Comparison of ENCODE assay signal across 19 mouse cellular contexts in the genomic region with DNA sequence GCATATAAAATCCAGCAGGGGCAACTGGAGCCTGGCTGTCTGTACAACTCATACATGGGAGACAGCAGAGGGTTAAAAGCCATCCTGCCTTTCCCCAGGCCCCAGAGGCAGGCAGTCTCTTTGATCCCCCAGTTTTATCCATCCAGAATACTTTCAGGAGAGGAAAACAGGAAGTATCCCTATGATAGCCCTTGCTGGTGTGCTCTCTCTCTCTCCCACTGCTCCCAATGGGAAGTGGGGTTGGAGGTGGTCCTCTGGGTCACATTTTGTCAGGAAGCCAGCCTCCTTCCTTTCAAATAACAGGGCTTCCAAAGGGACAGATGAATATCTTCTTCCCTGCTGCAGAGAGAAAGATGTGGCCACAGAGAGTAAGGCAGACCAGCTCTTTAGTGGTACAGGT. TPM values are rescaled to one million over a fixed set of nuclear protein-coding genes. Genes with fewer than 3 reads are reported as not detected.
DNase-seq lines count a peak whose midpoint lies in the region; ATAC-seq and TF ChIP-seq lines count a peak whose summit lies in the region.
"Had no signal": no experiment of that assay in that cellular context is flagged by ENCODE, and none has a peak within 500 bp of the region (broad histone marks: within the 10 kb centered on the region; RNA-seq: fewer than 3 reads in every experiment).

No protein-coding gene starts in this region.

- no peaks in the 10 kb centered on the region for H3K9me3 ChIP-seq in heart, embryonic 10.5 days
- H3K9me3 ChIP-seq in liver, embryonic 11.5 days (ENCODE audit: control insufficient read depth, low read length) = no peaks in the 10 kb centered on the region
- no peaks in the 10 kb centered on the region for H3K9me3 ChIP-seq in intestine, embryonic 16.5 days (ENCODE audit: control insufficient read depth, low read length)
- H3K9me3 ChIP-seq: hindbrain, embryonic 12.5 days; limb, embryonic 15.5 days; neural tube, embryonic 12.5 days had no signal

- no peaks in the 10 kb centered on the region for H3K36me3 ChIP-seq in heart, embryonic 10.5 days
- H3K36me3 ChIP-seq in liver, embryonic 11.5 days (ENCODE audit: control insufficient read depth, insufficient read depth, low read length) = no peaks in the 10 kb centered on the region
- H3K36me3 ChIP-seq in intestine, embryonic 16.5 days (ENCODE audit: control insufficient read depth, insufficient read depth, low read length) = no peaks in the 10 kb centered on the region
- no peaks in the 10 kb centered on the region for H3K36me3 ChIP-seq in myocyte (ENCODE audit: control insufficient read depth, insufficient read depth)
- H3K36me3 ChIP-seq: hindbrain, embryonic 12.5 days; limb, embryonic 15.5 days; neural tube, embryonic 12.5 days had no signal

- no peak overlapping the region for H3K4me3 ChIP-seq in heart, embryonic 10.5 days
- H3K4me3 ChIP-seq in liver, embryonic 11.5 days (ENCODE audit: low read depth, low read length) = no peak overlapping the region
- no peak overlapping the region for H3K4me3 ChIP-seq in intestine, embryonic 16.5 days (ENCODE audit: low read length)
- H3K4me3 ChIP-seq in myocyte = no peak overlapping the region
- H3K4me3 ChIP-seq: hindbrain, embryonic 12.5 days; limb, embryonic 15.5 days; neural tube, embryonic 12.5 days had no signal

- H3K79me2 ChIP-seq in myocyte (ENCODE audit: control insufficient read depth, insufficient read depth) = no peaks in the 10 kb centered on the region

- no peak for TF ChIP-seq POLR2A in myocyte (IDR thresholded peaks at IDR 0.05; ENCODE audit: insufficient read length, low read depth)

- H3ac ChIP-seq in myocyte (ENCODE audit: control insufficient read depth, insufficient read length) = no peak overlapping the region

- H3K27ac ChIP-seq in heart, embryonic 10.5 days = peak overlapping the region; percentile 92
- peak overlapping the region; percentile 78 for H3K27ac ChIP-seq in liver, embryonic 11.5 days (ENCODE audit: low read depth, low read length)
- H3K27ac ChIP-seq in intestine, embryonic 16.5 days (ENCODE audit: low read length) = peak overlapping the region; percentile 73
- H3K27ac ChIP-seq: limb, embryonic 15.5 days; neural tube, embryonic 12.5 days had no signal

- peak overlapping the region; percentile 13; the same call in 1 of the 2 replicates for H3K9ac ChIP-seq in liver, embryonic 11.5 days (ENCODE audit: low read depth, low read length)
- H3K9ac ChIP-seq in intestine, embryonic 16.5 days (ENCODE audit: low read depth, low read length) = peak overlapping the region; percentile 30; the same call in 1 of the 2 replicates
- H3K9ac ChIP-seq: hindbrain, embryonic 12.5 days; limb, embryonic 15.5 days; neural tube, embryonic 12.5 days had no signal

- no peak for DNase-seq in heart, embryonic 10.5 days (ENCODE audit: low spot score)
- no peak for DNase-seq in heart, adult 8-10 months (ENCODE audit: low spot score)
- DNase-seq in liver, embryonic 11.5 days (ENCODE audit: low spot score) = no peak
- no peak for DNase-seq in liver
- no peak for DNase-seq in spleen, adult 12 weeks (ENCODE audit: low spot score)
- DNase-seq in layer of hippocampus, adult 9-10 months (ENCODE audit: low spot score) = no peak
- DNase-seq: cerebellum, adult 9-11 months; embryo, embryonic 11 days; gastrocnemius, postnatal 25 days; kidney, postnatal 14 days; layer of hippocampus, adult 9-11 months; spleen, adult 18-20 months; thymus, postnatal 36 days had no signal

- ATAC-seq in liver, embryonic 11.5 days (replicated peaks; ENCODE audit: low FRiP score) = no peak
- no peak for ATAC-seq in intestine, embryonic 16.5 days

- H3K4me2 ChIP-seq in liver, embryonic 11.5 days = no peak overlapping the region
- H3K4me2 ChIP-seq in intestine, embryonic 16.5 days (ENCODE audit: low read depth, low read length) = no peak overlapping the region
- peak overlapping the region; percentile 33 for H3K4me2 ChIP-seq in myocyte (ENCODE audit: low read depth)
- H3K4me2 ChIP-seq: hindbrain, embryonic 12.5 days; limb, embryonic 15.5 days; neural tube, embryonic 12.5 days had no signal

- peaks cover 78% of the 10 kb centered on the region for H3K4me1 ChIP-seq in heart, embryonic 10.5 days
- H3K4me1 ChIP-seq in liver, embryonic 11.5 days (replicated peaks; ENCODE audit: control insufficient read depth, insufficient read depth, low read length) = peaks cover 75% of the 10 kb centered on the region
- H3K4me1 ChIP-seq in intestine, embryonic 16.5 days (ENCODE audit: control insufficient read depth, insufficient read depth, low read length) = peaks cover 45% of the 10 kb centered on the region

- no peaks in the 10 kb centered on the region for H3K27me3 ChIP-seq in heart, embryonic 10.5 days (ENCODE audit: insufficient read depth, poor library complexity, severe bottlenecking)
- H3K27me3 ChIP-seq in liver, embryonic 11.5 days (replicated peaks; ENCODE audit: control insufficient read depth, insufficient read depth, low read length) = no peaks in the 10 kb centered on the region
- no peaks in the 10 kb centered on the region for H3K27me3 ChIP-seq in intestine, embryonic 16.5 days (replicated peaks; ENCODE audit: control insufficient read depth, insufficient read depth, low read length)
- H3K27me3 ChIP-seq in myocyte (ENCODE audit: control insufficient read depth, insufficient read depth, insufficient read length) = no peaks in the 10 kb centered on the region
- H3K27me3 ChIP-seq: hindbrain, embryonic 12.5 days; limb, embryonic 15.5 days; neural tube, embryonic 12.5 days; Patski had no signal

TF ChIP-seq in myocyte, 11 proteins besides CTCF, POLR2A, EP300 and RAD21:
- no peak for TF ChIP-seq MAX (IDR thresholded peaks at IDR 0.05; ENCODE audit: low read depth)
- TF ChIP-seq REST (IDR thresholded peaks at IDR 0.05; ENCODE audit: insufficient read depth, insufficient read length) = no peak
- no peak for TF ChIP-seq USF1 (IDR thresholded peaks at IDR 0.05; ENCODE audit: low read depth)
- no peak for TF ChIP-seq CEBPB (IDR thresholded peaks at IDR 0.05; ENCODE audit: insufficient read depth, poor library complexity, severe bottlenecking)
- TF ChIP-seq E2F4 (IDR thresholded peaks at IDR 0.05; ENCODE audit: insufficient read depth) = no peak
- no peak for TF ChIP-seq MYOG (IDR thresholded peaks at IDR 0.05; ENCODE audit: control insufficient read depth in 1 of 3, insufficient read depth in 1 of 3, insufficient read length in 2 of 3, low read depth in 2 of 3)
- TF ChIP-seq SRF (IDR thresholded peaks at IDR 0.05; ENCODE audit: control insufficient read depth, insufficient read length, low read depth) = no peak
- no peak for TF ChIP-seq POLR2AphosphoS2 (IDR thresholded peaks at IDR 0.05; ENCODE audit: insufficient read length, low read depth)
- no peak for TF ChIP-seq MYOD1 (IDR thresholded peaks at IDR 0.05; ENCODE audit: control insufficient read depth in 1 of 3, insufficient read length in 2 of 3, low read depth in 2 of 3)
- TF ChIP-seq TCF3 (IDR thresholded peaks at IDR 0.05; ENCODE audit: insufficient read length, low read depth) = no peak
- TF ChIP-seq TCF12 (IDR thresholded peaks at IDR 0.05; ENCODE audit: insufficient read depth, poor library complexity, severe bottlenecking) = no peak

RNA-seq across cellular contexts. Expression of gene Pim1, which starts 50.1 kb away (rescaled TPM):
- polyA plus RNA-seq in heart, embryonic 10.5 days (2016; fragmentation: Nextera tagmentation; extraction: Ambion mirVana) = 28.7 and 31.4 TPM in 2 replicates
- 10 to 100 TPM; 16.0 to 22.3 (median 17.4) TPM for total RNA-seq in heart, adult 8-10 months (2022)
- polyA plus RNA-seq in liver, embryonic 11.5 days (2014; fragmentation: Nextera tagmentation; extraction: Ambion mirVana) = 41.6 and 47.0 TPM in 2 replicates
- polyA plus RNA-seq in intestine, embryonic 16.5 days (2015; fragmentation: Nextera tagmentation; extraction: Ambion mirVana) = 11.8 and 12.8 TPM in 2 replicates
- polyA plus RNA-seq in myocyte (2012; fragmentation: generic; extraction: Trizol) = 16.3 TPM
